Mouse (Mus musculus) lung, postnatal 0 days (tissue): ENCODE measurements around the gene Tomm40l. TPM values are rescaled to one million over a fixed set of nuclear protein-coding genes. Genes with fewer than 3 reads are reported as not detected.
A peak's percentile ranks its signal among the peaks of the same experiment; 100 is the strongest.

Source experiments
- ATAC-seq: fragments of 200-750 bp; cut with Nextera tagmentation; 2 replicates; pipeline ENCODE4 v1.8.0; 2017; ENCODE audit warnings: moderate library complexity
- DNase-seq: peaks from one replicate; pipeline ENCODE4 v3.0.0-alpha.2; 2016; ENCODE audit warnings: low spot score
- H3K27ac ChIP-seq: fragments of 300-500 bp; sonication (generic); 2 replicates; pipeline ENCODE4 v1.5.1; 2014; ENCODE audit warnings: antibody characterized with exemption, mild to moderate bottlenecking, low read length, mixed read lengths
- H3K27me3 ChIP-seq: fragments of 300-500 bp; sonication (generic); replicated peaks from 2 replicates; pipeline ENCODE4 v1.6.1; 2014; ENCODE audit warnings: low read length, mixed read lengths; ENCODE audit not compliant: insufficient read depth
- H3K36me3 ChIP-seq: fragments of 300-500 bp; sonication (generic); 2 replicates; pipeline ENCODE4 v1.6.1; 2014; ENCODE audit warnings: low read length, mixed read lengths; ENCODE audit not compliant: insufficient read depth
- H3K4me1 ChIP-seq: fragments of 300-500 bp; sonication (generic); 2 replicates; pipeline ENCODE4 v1.6.1; 2014; ENCODE audit warnings: antibody characterized with exemption, low read depth, low read length, mixed read lengths; ENCODE audit not compliant: insufficient read depth
- H3K4me2 ChIP-seq: fragments of 300-500 bp; sonication (generic); replicated peaks from 2 replicates; pipeline ENCODE4 v1.6.1; 2014; ENCODE audit warnings: low read depth, mild to moderate bottlenecking, low read length, moderate library complexity, mixed read lengths
- H3K4me3 ChIP-seq: fragments of 300-500 bp; sonication (generic); 2 replicates; pipeline ENCODE4 v1.5.1; 2014; ENCODE audit warnings: low read depth, low read length
- H3K9ac ChIP-seq: fragments of 300-500 bp; sonication (generic); replicated peaks from 2 replicates; pipeline ENCODE4 v1.6.1; 2014; ENCODE audit warnings: low read depth, mild to moderate bottlenecking
- H3K9me3 ChIP-seq: fragments of 300-500 bp; sonication (generic); 2 replicates; pipeline ENCODE4 v1.6.1; 2016; ENCODE audit warnings: low read length, mixed read lengths
- CTCF ChIP-seq: IDR thresholded peaks from 2 replicates; pipeline ENCODE4 v1.5.1; 2016; ENCODE audit warnings: antibody characterized with exemption, mild to moderate bottlenecking
- EP300 ChIP-seq: IDR thresholded peaks from 2 replicates; pipeline ENCODE4 v1.6.1; 2016; ENCODE audit warnings: antibody characterized with exemption, mild to moderate bottlenecking, control low read depth
- WGBS: fragments of 180-500 bp; shearing (Covaris S2); extraction: QIAGEN DNeasy Blood & Tissue Kit; methylation state at CpG from one replicate; pipeline ENCODE4 v1.1.7; 2014; 5-methylcytosine and 5-hydroxymethylcytosine counted together
- polyA plus RNA-seq: library from polyadenylated mRNA; unstranded; fragments of >200 nt; fragmentation: Nextera tagmentation; extraction: Ambion mirVana; gene quantifications from 2 replicates; pipeline ENCODE4 v1.2.1, GENCODE M21; 2015

Gene Tomm40l
- polyA plus RNA-seq, 1 experiment from 2014 or later: 14.9 TPM

- DNase-seq: no peak
- Histone ChIP-seq H3K27me3 (no peaks in the 10 kb centered on the region), H3K9ac (no peak overlapping the region), H3K36me3 (no peaks in the 10 kb centered on the region), H3K4me1 (peaks cover 7% of the 10 kb centered on the region; the same call in 1 of the 2 replicates), H3K9me3 (no peaks in the 10 kb centered on the region), H3K4me2 (no peak overlapping the region), H3K4me3 (no peak overlapping the region), H3K27ac (no peak overlapping the region)
- 45% methylated on average over 5 of the region's 5 CpGs for WGBS
- ATAC-seq: no peak
- TF ChIP-seq CTCF (no peak), EP300 (no peak)
Measured at GRCm38 (mm10) chr1:171179487-171180171, 42.7 kb downstream of the Tomm40l start.

- Histone ChIP-seq H3K36me3 (no peaks in the 10 kb centered on the region), H3K9ac (no peak overlapping the region), H3K4me1 (no peaks in the 10 kb centered on the region), H3K27ac (no peak overlapping the region), H3K4me2 (no peak overlapping the region), H3K9me3 (no peaks in the 10 kb centered on the region), H3K4me3 (no peak overlapping the region), H3K27me3 (no peaks in the 10 kb centered on the region)
- ATAC-seq (no peak), DNase-seq (no peak)
- TF ChIP-seq CTCF: no peak
- TF ChIP-seq EP300: no peak
- 94% methylated on average over 8 of the region's 8 CpGs for WGBS
Measured at GRCm38 (mm10) chr1:171172779-171173178, 49.5 kb downstream of the Tomm40l start.

- Histone ChIP-seq H3K9me3 (no peaks in the 10 kb centered on the region), H3K4me2 (no peak overlapping the region), H3K36me3 (no peaks in the 10 kb centered on the region), H3K4me1 (no peaks in the 10 kb centered on the region), H3K27me3 (no peaks in the 10 kb centered on the region), H3K27ac (peak overlapping the region; percentile 59), H3K9ac (no peak overlapping the region), H3K4me3 (no peak overlapping the region)
- peak; percentile 91 for ATAC-seq
- DNase-seq: peak; percentile 70
- TF ChIP-seq EP300 (peak; percentile 59), CTCF (no peak)
- WGBS: 43% methylated on average over 3 of the region's 3 CpGs
Measured at GRCm38 (mm10) chr1:171171138-171171537, 51.2 kb downstream of the Tomm40l start.

- H3K9ac ChIP-seq: no peak overlapping the region
- H3K27ac ChIP-seq: no peak overlapping the region; the same call in 1 of the 2 replicates
- H3K36me3 ChIP-seq: no peaks in the 10 kb centered on the region
- no peak for TF ChIP-seq CTCF
- no peak for TF ChIP-seq EP300
- H3K4me2 ChIP-seq: no peak overlapping the region
- no peak overlapping the region for H3K4me3 ChIP-seq
- H3K4me1 ChIP-seq: no peaks in the 10 kb centered on the region
- H3K27me3 ChIP-seq: no peaks in the 10 kb centered on the region
- ATAC-seq (no peak), DNase-seq (no peak)
- no peaks in the 10 kb centered on the region for H3K9me3 ChIP-seq
- WGBS: 27% methylated on average over 3 of the region's 3 CpGs
Measured at GRCm38 (mm10) chr1:171169913-171170312, 52.4 kb downstream of the Tomm40l start.

- no peaks in the 10 kb centered on the region for H3K27me3 ChIP-seq
- no peak overlapping the region for H3K27ac ChIP-seq
- H3K4me1 ChIP-seq: no peaks in the 10 kb centered on the region
- H3K9me3 ChIP-seq: no peaks in the 10 kb centered on the region
- no peak overlapping the region for H3K4me2 ChIP-seq
- DNase-seq: no peak
- 87% methylated on average over 12 of the region's 12 CpGs for WGBS
- no peaks in the 10 kb centered on the region for H3K36me3 ChIP-seq
- no peak overlapping the region for H3K9ac ChIP-seq
- H3K4me3 ChIP-seq: no peak overlapping the region
- TF ChIP-seq CTCF (no peak), EP300 (no peak)
- ATAC-seq: no peak
Measured at GRCm38 (mm10) chr1:171168906-171169305, 53.4 kb downstream of the Tomm40l start.

Other genes with a start within 250 kb of the Tomm40l start
- 6.9 and 9.2 TPM in 2 replicates for gene Fcgr2b, start 246.0 kb downstream of the Tomm40l start, polyA plus RNA-seq
- 3.3 and 4.0 TPM in 2 replicates for gene Fcgr4, start 203.6 kb downstream of the Tomm40l start, polyA plus RNA-seq
- gene Fcgr3, start 157.6 kb downstream of the Tomm40l start, polyA plus RNA-seq: 29.3 and 37.4 TPM in 2 replicates
- 32.2 and 33.2 TPM in 2 replicates for gene Cfap126, start 108.6 kb downstream of the Tomm40l start, polyA plus RNA-seq
- 145 and 157 TPM in 2 replicates for gene Sdhc, start 71.9 kb downstream of the Tomm40l start, polyA plus RNA-seq
- 0.62 and 0.73 TPM in 2 replicates for gene Mpz, start 71.8 kb downstream of the Tomm40l start, polyA plus RNA-seq
- gene Pcp4l1, start 26.2 kb downstream of the Tomm40l start, polyA plus RNA-seq: 3.3 and 4.4 TPM in 2 replicates
- 0.07 and 0.08 TPM in 2 replicates for gene Nr1i3, start 8.5 kb downstream of the Tomm40l start, polyA plus RNA-seq
- 2.3 and 5.5 TPM in 2 replicates for gene Apoa2, start 2.5 kb upstream of the Tomm40l start, polyA plus RNA-seq
- gene Fcer1g, start 11.9 kb upstream of the Tomm40l start, polyA plus RNA-seq: 121 and 130 TPM in 2 replicates
- 2.7 and 3.3 TPM in 2 replicates for gene Adamts4, start 27.9 kb upstream of the Tomm40l start, polyA plus RNA-seq
- 172 and 188 TPM in 2 replicates for gene Ndufs2, start 28.9 kb upstream of the Tomm40l start, polyA plus RNA-seq
- 68.4 and 77.0 TPM in 2 replicates for gene B4galt3, start 47.8 kb upstream of the Tomm40l start, polyA plus RNA-seq
- 28.4 and 30.6 TPM in 2 replicates for gene Ppox, start 58.7 kb upstream of the Tomm40l start, polyA plus RNA-seq
- 38.3 and 40.9 TPM in 2 replicates for gene Usp21, start 65.5 kb upstream of the Tomm40l start, polyA plus RNA-seq
- 95.4 and 100 TPM in 2 replicates for gene Ufc1, start 72.5 kb upstream of the Tomm40l start, polyA plus RNA-seq
- 43.0 and 44.4 TPM in 2 replicates for gene Dedd, start 106.6 kb upstream of the Tomm40l start, polyA plus RNA-seq
- 39.9 and 45.5 TPM in 2 replicates for gene Nit1, start 123.1 kb upstream of the Tomm40l start, polyA plus RNA-seq
- gene Pfdn2, start 123.2 kb upstream of the Tomm40l start, polyA plus RNA-seq: 64.1 and 72.7 TPM in 2 replicates
- gene Klhdc9, start 138.3 kb upstream of the Tomm40l start, polyA plus RNA-seq: 4.0 and 4.5 TPM in 2 replicates
- gene Nectin4, start 147.6 kb upstream of the Tomm40l start, polyA plus RNA-seq: 10.1 and 10.2 TPM in 2 replicates
- 3.5 and 4.1 TPM in 2 replicates for gene Arhgap30, start 166.4 kb upstream of the Tomm40l start, polyA plus RNA-seq
- gene Usf1, start 188.8 kb upstream of the Tomm40l start, polyA plus RNA-seq: 66.4 and 67.7 TPM in 2 replicates
- gene Tstd1, start 196.4 kb upstream of the Tomm40l start, polyA plus RNA-seq: 7.1 and 7.8 TPM in 2 replicates
- gene F11r, start 215.0 kb upstream of the Tomm40l start, polyA plus RNA-seq: 177 and 239 TPM in 2 replicates